Mouse (Mus musculus) CH12.LX (cell line): ENCODE measurements around the gene Brip1. TPM values are rescaled to one million over a fixed set of nuclear protein-coding genes. Genes with fewer than 3 reads are reported as not detected.

Experiments used
- DNase-seq: peaks from one replicate; pipeline ENCODE4 v3.0.0-alpha.2; 2013; ENCODE audit errors: extremely low read depth
- H3K27ac ChIP-seq: 2 replicates; pipeline ENCODE4 v1.5.1; 2012; ENCODE audit warnings: low read depth, mild to moderate bottlenecking, control low read depth, moderate library complexity; ENCODE audit not compliant: insufficient read depth
- H3K27me3 ChIP-seq: replicated peaks from 2 replicates; pipeline ENCODE3; 2012; ENCODE audit warnings: inconsistent platforms
- H3K36me3 ChIP-seq, 2 experiments: replicated peaks in 1 of 2; 2 replicates each; pipeline versions ENCODE3 to v1.6.1; 2012; ENCODE audit warnings: inconsistent platforms in 1 of 2, low read length in 1 of 2, mild to moderate bottlenecking in 1 of 2, mixed read lengths in 1 of 2, moderate library complexity in 1 of 2; ENCODE audit not compliant: control insufficient read depth in 1 of 2, insufficient read depth in 1 of 2
- H3K4me1 ChIP-seq, 2 experiments: 2 replicates each; pipeline ENCODE4 v1.6.1; 2012; ENCODE audit warnings: inconsistent platforms in 1 of 2, moderate library complexity in 1 of 2; ENCODE audit not compliant: insufficient read depth in 2 of 2, control insufficient read depth in 1 of 2
- H3K4me2 ChIP-seq: 2 replicates; pipeline ENCODE4 v1.6.1; 2012; ENCODE audit warnings: low read depth, mild to moderate bottlenecking, control low read depth; ENCODE audit not compliant: poor library complexity, insufficient read depth, severe bottlenecking
- H3K4me3 ChIP-seq, 3 experiments: fragments of 150-350 bp in 1 of 3; sonication (generic) in 1 of 3; replicated peaks in 1 of 3; 2 replicates each; pipeline versions ENCODE3 to v1.5.1; 2011 to 2012; ENCODE audit warnings: low read depth in 2 of 3, low read length in 2 of 3, mild to moderate bottlenecking in 2 of 3, moderate library complexity in 2 of 3, control low read depth in 1 of 3, improper control_type of control experiment in 1 of 3, inconsistent platforms in 1 of 3, mixed read lengths in 1 of 3; ENCODE audit not compliant: poor library complexity in 1 of 3
- H3K79me2 ChIP-seq: replicated peaks from 2 replicates; pipeline ENCODE4 v1.6.1; 2012; ENCODE audit warnings: mild to moderate bottlenecking, moderate library complexity; ENCODE audit not compliant: control insufficient read depth, poor library complexity, insufficient read depth, severe bottlenecking; ENCODE audit errors: extremely low read depth
- H3K9ac ChIP-seq: 2 replicates; pipeline ENCODE4 v1.6.1; 2012; ENCODE audit warnings: low read depth, mild to moderate bottlenecking, control low read depth, moderate library complexity; ENCODE audit not compliant: insufficient read depth
- H3K9me3 ChIP-seq: replicated peaks from 2 replicates; pipeline ENCODE3; 2012; ENCODE audit warnings: low read length, inconsistent platforms, mixed read lengths
- CHD2 ChIP-seq: IDR thresholded peaks from 2 replicates; pipeline ENCODE4 v1.6.1; 2011; ENCODE audit warnings: low read length, improper control_type of control experiment
- CTCF ChIP-seq, 2 experiments: IDR thresholded peaks in 1 of 2; conservative IDR thresholded peaks in 1 of 2; 2 replicates each; pipeline ENCODE4 v1.5.1; 2011 to 2012; ENCODE audit warnings: low read depth in 2 of 2, low read length in 2 of 2, improper control_type of control experiment in 1 of 2, inconsistent platforms in 1 of 2, mild to moderate bottlenecking in 1 of 2, moderate library complexity in 1 of 2
- EP300 ChIP-seq: IDR thresholded peaks from 2 replicates; pipeline ENCODE4 v1.6.1; 2011; ENCODE audit warnings: low read length, improper control_type of control experiment
- ETS1 ChIP-seq: conservative IDR thresholded peaks from 2 replicates; pipeline ENCODE4 v1.6.1; 2012; ENCODE audit warnings: low read depth, mild to moderate bottlenecking, inconsistent platforms, low read length, improper control_type of control experiment, moderate library complexity
- GABPA ChIP-seq: IDR thresholded peaks from 2 replicates; pipeline ENCODE4 v1.6.1; 2012; ENCODE audit warnings: low read depth, low read length, improper control_type of control experiment, inconsistent platforms; ENCODE audit not compliant: insufficient replicate concordance
- JUND ChIP-seq: conservative IDR thresholded peaks from 2 replicates; pipeline ENCODE4 v1.6.1; 2011; ENCODE audit warnings: low read depth, low read length, improper control_type of control experiment
- KAT2A ChIP-seq: IDR thresholded peaks from 2 replicates; pipeline ENCODE4 v1.6.1; 2012; ENCODE audit warnings: low read length, improper control_type of control experiment, inconsistent platforms; ENCODE audit not compliant: insufficient replicate concordance
- MAFK ChIP-seq: IDR thresholded peaks from 2 replicates; pipeline ENCODE4 v1.6.1; 2011; ENCODE audit warnings: low read length, improper control_type of control experiment; ENCODE audit not compliant: insufficient replicate concordance
- MEF2A ChIP-seq: IDR thresholded peaks from 2 replicates; pipeline ENCODE4 v1.6.1; 2014; ENCODE audit warnings: low read depth, mild to moderate bottlenecking, inconsistent platforms, low read length, improper control_type of control experiment, borderline replicate concordance
- MXI1 ChIP-seq: IDR thresholded peaks from 2 replicates; pipeline ENCODE4 v1.6.1; 2011; ENCODE audit warnings: mild to moderate bottlenecking, low read depth, low read length, improper control_type of control experiment
- NELFE ChIP-seq: IDR thresholded peaks from 2 replicates; pipeline ENCODE4 v1.6.1; 2011; ENCODE audit warnings: low read depth, low read length, improper control_type of control experiment
- POLR2AphosphoS2 ChIP-seq: IDR thresholded peaks from 2 replicates; pipeline ENCODE4 v1.6.1; 2011; ENCODE audit warnings: low read depth, low read length, improper control_type of control experiment
- RAD21 ChIP-seq: IDR thresholded peaks from 2 replicates; pipeline ENCODE4 v1.6.1; 2011; ENCODE audit warnings: low read depth, mild to moderate bottlenecking, low read length, improper control_type of control experiment, moderate library complexity
- SMC3 ChIP-seq: IDR thresholded peaks from 2 replicates; pipeline ENCODE4 v1.6.1; 2011; ENCODE audit warnings: low read depth, low read length, improper control_type of control experiment
- TBP ChIP-seq: conservative IDR thresholded peaks from 2 replicates; pipeline ENCODE4 v1.6.1; 2011; ENCODE audit warnings: low read depth, low read length, improper control_type of control experiment
- USF2 ChIP-seq: conservative IDR thresholded peaks from 2 replicates; pipeline ENCODE4 v1.6.1; 2011; ENCODE audit warnings: low read depth, low read length, improper control_type of control experiment
- ZC3H11A ChIP-seq: IDR thresholded peaks from 2 replicates; pipeline ENCODE4 v1.6.1; 2012; ENCODE audit warnings: low read depth, mild to moderate bottlenecking, inconsistent platforms, low read length, improper control_type of control experiment
- ZKSCAN1 ChIP-seq: IDR thresholded peaks from 2 replicates; pipeline ENCODE4 v1.6.1; 2012; ENCODE audit warnings: low read depth, inconsistent platforms, low read length, improper control_type of control experiment, borderline replicate concordance
- ZMIZ1 ChIP-seq: IDR thresholded peaks from 2 replicates; pipeline ENCODE4 v1.6.1; 2012; ENCODE audit warnings: low read depth, mild to moderate bottlenecking, inconsistent platforms, low read length, improper control_type of control experiment
- dilution Hi-C: fragments of 300-500 bp; cut with MboI; formaldehyde crosslinking; loops from 2 replicates; pipeline ENCODE4 v1.14.3; 2020; ENCODE audit warnings: low sequenced_read_pairs; ENCODE audit not compliant: extremely low pct_unique_long_range_greater_than_20kb, extremely low pct_ligation_motif_present
- in situ Hi-C: fragments of 300-500 bp; cut with MboI; formaldehyde crosslinking; loops from 3 replicates; pipeline ENCODE4 v1.14.3; 2019; ENCODE audit warnings: low sequenced_read_pairs, low pct_ligation_motif_present, low pct_unique_long_range_greater_than_20kb, mixed read lengths
- polyA plus RNA-seq: library from polyadenylated mRNA; unstranded; fragments of >175 nt; gene quantifications from 2 replicates; pipeline ENCODE4 v1.2.1, GENCODE M21; 2012; ENCODE audit warnings: low read depth; ENCODE audit not compliant: insufficient read length
- total RNA-seq, 2 experiments: library from RNA; depleted of rRNA; stranded (reverse); fragments of 300-350 nt in 1 of 2; fragments of >200 nt in 1 of 2; gene quantifications; 2 replicates each; pipeline ENCODE4 v1.2.3; 2012 to 2014

The Brip1 gene
- total and polyA plus RNA-seq, 3 experiments: 21.1 to 26.1 (median 24.9) TPM

DNA sequence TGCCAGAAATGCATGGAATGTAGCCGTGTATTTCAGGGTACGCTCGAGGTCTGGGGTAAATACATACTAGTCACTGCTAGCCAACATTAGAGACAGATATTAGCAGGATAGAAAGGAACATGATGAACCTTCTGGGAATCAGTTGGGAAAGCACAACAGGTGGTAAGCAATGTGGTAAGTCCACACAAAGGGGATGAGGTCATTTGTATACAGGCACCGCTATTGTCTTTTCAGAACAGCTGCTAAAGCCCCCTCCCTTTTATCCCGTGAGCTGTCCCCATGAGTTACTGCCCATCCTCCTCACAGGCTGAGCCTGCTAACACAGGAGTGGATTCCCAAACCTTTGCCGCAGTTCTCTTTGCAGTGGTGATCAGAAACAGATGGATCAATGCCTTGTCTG lies 149.6 kb downstream of the Brip1 start:
- in situ Hi-C loops: no loop called here
- TF ChIP-seq GABPA: no peak
- no peak for TF ChIP-seq CTCF (conservative IDR thresholded peaks at IDR 0.05 in 1 of 2, IDR thresholded peaks at IDR 0.05 in 1 of 2; ENCODE audit: low read depth in 2 of 2, low read length in 2 of 2)
- TF ChIP-seq EP300: no peak
- no peak for TF ChIP-seq ZC3H11A
- TF ChIP-seq JUND: no peak
- TF ChIP-seq ZMIZ1: no peak
- no peak for TF ChIP-seq TBP
- no peak for TF ChIP-seq MEF2A
- TF ChIP-seq RAD21: no peak
- no peak for TF ChIP-seq MXI1
- no peak for TF ChIP-seq CHD2
- TF ChIP-seq, all 38 proteins: peak for 0
- H3K4me3 ChIP-seq: no peak overlapping the region
- no peaks in the 10 kb centered on the region for H3K79me2 ChIP-seq
- H3K4me1 ChIP-seq: no peaks in the 10 kb centered on the region
- no peak overlapping the region for H3K4me2 ChIP-seq
- DNase-seq: no peak
- no peak overlapping the region for H3K27ac ChIP-seq
- H3K9ac ChIP-seq: no peak overlapping the region
- no peaks in the 10 kb centered on the region for H3K27me3 ChIP-seq
- dilution Hi-C loops: no loop called here
- no peaks in the 10 kb centered on the region for H3K9me3 ChIP-seq
- no peaks in the 10 kb centered on the region for H3K36me3 ChIP-seq

DNA sequence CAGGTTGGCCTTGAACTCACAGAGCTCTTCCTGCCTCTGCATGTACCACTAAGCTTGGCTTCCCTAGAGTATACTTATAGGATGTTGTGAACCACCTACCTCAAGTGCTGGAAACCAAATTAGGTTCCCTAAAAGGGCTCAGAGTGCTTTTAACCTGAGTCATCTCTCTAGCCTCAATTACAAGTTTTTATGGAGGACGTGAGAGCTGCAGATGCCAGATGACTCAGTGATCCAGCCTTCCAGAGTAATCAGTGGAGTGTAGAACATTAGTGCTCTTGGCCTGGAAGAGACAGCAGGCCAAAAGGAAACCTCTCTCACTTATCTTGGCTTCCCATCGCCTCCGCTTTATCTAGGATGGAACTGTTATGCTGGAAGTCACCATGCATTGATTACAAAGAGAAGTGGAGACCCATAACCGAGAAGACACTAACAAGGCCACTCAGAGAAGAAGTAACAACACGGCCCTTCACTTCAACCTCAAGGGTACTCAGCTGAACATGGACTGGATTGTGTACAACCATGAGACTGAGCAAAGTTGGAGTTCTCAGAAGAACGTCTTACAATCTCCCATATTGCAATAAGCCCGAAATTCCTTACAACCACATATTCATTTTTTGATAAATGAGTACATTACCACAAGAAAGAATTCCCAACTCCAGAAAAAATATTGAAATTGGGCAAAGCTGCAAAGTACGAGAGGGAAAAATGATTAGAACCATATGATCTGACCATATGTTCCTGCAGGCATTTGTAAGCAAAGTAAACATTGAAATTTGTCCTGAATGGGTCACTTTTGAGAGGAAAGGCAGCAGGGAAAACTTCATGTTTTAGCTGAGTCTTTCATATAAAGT lies 150.3 kb downstream of the Brip1 start:
- Histone ChIP-seq H3K27ac (no peak overlapping the region), H3K4me3 (no peak overlapping the region), H3K4me2 (no peak overlapping the region), H3K9me3 (no peaks in the 10 kb centered on the region)
- dilution Hi-C loops: no loop called here
- TF ChIP-seq KAT2A (no peak), MAFK (no peak), ZKSCAN1 (no peak), POLR2AphosphoS2 (no peak), MEF2A (no peak), USF2 (no peak), ETS1 (no peak), SMC3 (no peak), NELFE (no peak), ZMIZ1 (no peak)
- TF ChIP-seq, all 38 proteins: peak for 0
- no peaks in the 10 kb centered on the region for H3K27me3 ChIP-seq
- H3K9ac ChIP-seq: no peak overlapping the region
- no peaks in the 10 kb centered on the region for H3K36me3 ChIP-seq
- no peaks in the 10 kb centered on the region for H3K4me1 ChIP-seq
- no peak for DNase-seq
- in situ Hi-C loops: no loop called here
- H3K79me2 ChIP-seq: no peaks in the 10 kb centered on the region
